21 mouse cellular contexts compared by ENCODE assay signal in genomic region chr17:12231087-12231486, GRCm38 (mm10).
DNase-seq lines count a peak whose midpoint lies in the region; ATAC-seq and TF ChIP-seq lines count a peak whose summit lies in the region.
"Had no signal": no experiment of that assay in that cellular context is flagged by ENCODE, and none has a peak within 500 bp of the region (broad histone marks: within the 10 kb centered on the region; RNA-seq: fewer than 3 reads in every experiment).

No protein-coding gene starts in this region.

- CTCF ChIA-PET in Patski (lab: Charles Lee), result interaction anchor here (1.0 to 3.2 kb wide), 4 partner anchors 9 to 140 kb away, joined by 3 to 9 read pairs (median 4); no protein-coding TSS in a partner anchor

- no peak for TF ChIP-seq EP300 in stomach, postnatal 0 days (optimal IDR thresholded peaks at IDR 0.05)

- no peak overlapping the region for H3K4me2 ChIP-seq in intestine, embryonic 15.5 days (replicated peaks)
- H3K4me2 ChIP-seq in stomach, postnatal 0 days (replicated peaks; ENCODE audit: low read depth), result no peak overlapping the region
- H3K4me2 ChIP-seq: embryonic facial prominence, embryonic 12.5 days; heart, embryonic 13.5 days; hindbrain, embryonic 12.5 days had no signal

- peak overlapping the region; percentile 6; the same call in 1 of the 2 replicates for H3K27ac ChIP-seq in layer of hippocampus, adult 2 months
- H3K27ac ChIP-seq in intestine, embryonic 15.5 days, result no peak overlapping the region
- no peak overlapping the region for H3K27ac ChIP-seq in stomach, postnatal 0 days (replicated peaks)
- H3K27ac ChIP-seq: embryonic facial prominence, embryonic 12.5 days; gastrocnemius, adult 2 months; heart, embryonic 13.5 days; hindbrain, embryonic 12.5 days had no signal

- H3K36me3 ChIP-seq in intestine, embryonic 15.5 days, result peaks cover 27% of the 10 kb centered on the region
- H3K36me3 ChIP-seq in stomach, postnatal 0 days (ENCODE audit: control insufficient read depth, insufficient read depth, low read length), result peaks cover 50% of the 10 kb centered on the region

- no peak for TF ChIP-seq CTCF in layer of hippocampus, adult 2 months (conservative IDR thresholded peaks at IDR 0.05)
- TF ChIP-seq CTCF in Patski (IDR thresholded peaks at IDR 0.05), result no peak
- TF ChIP-seq CTCF in stomach, postnatal 0 days (IDR thresholded peaks at IDR 0.05; ENCODE audit: low read depth), result no peak

- ATAC-seq in Patski, result peak; percentile 58
- ATAC-seq in intestine, embryonic 15.5 days, result peak; percentile 61
- peak; percentile 66 for ATAC-seq in stomach, postnatal 0 days (ENCODE audit: low FRiP score, low TSS enrichment)
- ATAC-seq: hindbrain, embryonic 16.5 days; inflammation-experienced regulatory T-cells, adult 6 months had no signal

- POLR2A ChIA-PET in Patski (lab: Charles Lee), result interaction anchor here (1.3 kb wide), 1 partner anchor 34 kb away, joined by 8 read pairs; no protein-coding TSS in a partner anchor

- H3K9me3 ChIP-seq in intestine, embryonic 15.5 days, result no peaks in the 10 kb centered on the region
- H3K9me3 ChIP-seq in stomach, postnatal 0 days (ENCODE audit: control insufficient read depth, low read length), result no peaks in the 10 kb centered on the region
- H3K9me3 ChIP-seq: embryonic facial prominence, embryonic 12.5 days; heart, embryonic 13.5 days; hindbrain, embryonic 12.5 days had no signal

- intact Hi-C loops in heart, postnatal 14 days (cut with DNase I), result no loop called here

- WGBS in intestine, embryonic 15.5 days, result 64% methylated on average over 7 of the region's 7 CpGs
- WGBS in stomach, postnatal 0 days, result 80% methylated on average over 7 of the region's 7 CpGs

- no peak for DNase-seq in layer of hippocampus, adult 2 months (ENCODE audit: low spot score in 2 of 2)
- DNase-seq in layer of hippocampus, postnatal 25 days (ENCODE audit: extremely low spot score in 1 of 2, low spot score in 1 of 2), result no peak
- no peak for DNase-seq in Patski (ENCODE audit: low read depth, low spot score)
- DNase-seq in stomach, postnatal 0 days (ENCODE audit: low spot score), result no peak
- DNase-seq in heart, postnatal 14 days, result no peak
- DNase-seq in c-Kit-positive CD71-positive TER-119-positive erythroid progenitor cells, embryonic 14.5 days (ENCODE audit: low spot score), result no peak
- no peak for DNase-seq in lung, postnatal 4 days
- DNase-seq: adrenal gland, postnatal 10 days; cerebellum, adult 11-12 months; cerebellum, adult 9-10 months; cerebellum, postnatal 25 days; gastrocnemius, adult 2 months; gastrocnemius, postnatal 25 days; heart, postnatal 4 days; kidney, adult 8-10 months had no signal

- no peak overlapping the region for H3K4me3 ChIP-seq in layer of hippocampus, adult 2 months
- no peak overlapping the region for H3K4me3 ChIP-seq in intestine, embryonic 15.5 days (replicated peaks)
- H3K4me3 ChIP-seq in stomach, postnatal 0 days (ENCODE audit: low read depth, low read length), result no peak overlapping the region
- H3K4me3 ChIP-seq: embryonic facial prominence, embryonic 12.5 days; gastrocnemius, adult 2 months; heart, embryonic 13.5 days; hindbrain, embryonic 12.5 days had no signal

- H3K9ac ChIP-seq in intestine, embryonic 15.5 days, result no peak overlapping the region
- no peak overlapping the region for H3K9ac ChIP-seq in stomach, postnatal 0 days (ENCODE audit: low read length)
- H3K9ac ChIP-seq: embryonic facial prominence, embryonic 12.5 days; heart, embryonic 13.5 days; hindbrain, embryonic 12.5 days had no signal

- no peaks in the 10 kb centered on the region for H3K27me3 ChIP-seq in Patski
- H3K27me3 ChIP-seq in intestine, embryonic 15.5 days (replicated peaks), result no peaks in the 10 kb centered on the region
- no peaks in the 10 kb centered on the region for H3K27me3 ChIP-seq in stomach, postnatal 0 days (ENCODE audit: control insufficient read depth, insufficient read depth, low read length)
- H3K27me3 ChIP-seq: embryonic facial prominence, embryonic 12.5 days; heart, embryonic 13.5 days; hindbrain, embryonic 12.5 days had no signal

- H3K4me1 ChIP-seq in intestine, embryonic 15.5 days (replicated peaks), result no peaks in the 10 kb centered on the region
- no peaks in the 10 kb centered on the region for H3K4me1 ChIP-seq in stomach, postnatal 0 days (replicated peaks; ENCODE audit: control insufficient read depth, insufficient read depth)
- H3K4me1 ChIP-seq: heart, embryonic 13.5 days; hindbrain, embryonic 12.5 days had no signal

- in situ Hi-C loops in Patski (cut with MboI; ENCODE audit: low pct_unique_long_range_greater_than_20kb), result no loop called here
